Mouse (Mus musculus) CD4-positive, CD25-positive, alpha-beta regulatory T cell, adult 9 weeks (primary cell): Measurements from ENCODE around the gene Ell3. TPM values are rescaled to one million over a fixed set of nuclear protein-coding genes. Genes with fewer than 3 reads are reported as not detected.

ENCODE experiments used
- polyA plus RNA-seq: library from polyadenylated mRNA; unstranded; fragments of 100-300 nt; shearing (Covaris generic); gene quantifications from one replicate; pipeline ENCODE4 v1.2.1, GENCODE M21; 2017

Gene Ell3
- polyA plus RNA-seq, result 0.65 TPM

GRCm38 (mm10) chr2:121444178-121444577 lies at the start of gene Ell3:
Gene Ell3, minus strand, starts transcription at chr2:121444278.

GRCm38 (mm10) chr2:121473301-121474179 lies 29.5 kb upstream of the Ell3 start, which contains the start of gene Mfap1b:
Gene Mfap1b, minus strand, starts transcription at chr2:121474067.

GRCm38 (mm10) chr2:121456692-121457642 lies 12.9 kb upstream of the Ell3 start, which contains the start of gene Serinc4:
Gene Serinc4, minus strand, starts transcription at chr2:121456781.

DNA sequence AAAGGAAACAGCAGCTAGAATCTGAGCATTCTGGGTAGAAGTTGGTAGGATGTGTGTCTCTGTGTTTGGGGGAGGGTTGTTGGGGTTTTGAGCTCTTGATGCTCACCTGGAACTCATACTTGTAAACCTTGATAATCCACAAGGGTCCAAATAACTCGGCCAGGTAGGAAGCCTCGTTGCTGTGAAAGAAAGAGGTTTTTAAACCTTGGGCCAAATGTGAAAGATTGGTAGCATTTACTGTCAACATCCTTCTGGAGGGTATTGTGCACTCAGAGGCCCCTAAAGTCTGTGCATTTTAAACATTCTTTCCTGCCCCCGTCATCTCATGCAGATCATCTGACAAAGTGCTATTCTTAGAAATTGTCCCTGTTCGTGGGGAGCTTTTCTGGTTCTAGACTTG lies 8.9 kb upstream of the Ell3 start, which contains the start of gene Hypk:
Gene Hypk, plus strand, starts transcription at position 301 of the 400 bp plus-strand sequence.

GRCm38 (mm10) chr2:121448739-121449535 lies 4.9 kb upstream of the Ell3 start, which contains the start of gene Serf2:
Gene Serf2, plus strand, starts transcription at chr2:121449195.

GRCm38 (mm10) chr2:121413387-121414042 lies 30.6 kb downstream of the Ell3 start, which contains the start of the genes Pdia3 and Catsper2:
Gene Pdia3, plus strand, starts transcription at chr2:121413775.
Gene Catsper2, minus strand, starts transcription at chr2:121413792.

Other genes with a start within 250 kb of the Ell3 start
- gene Trp53bp1, start 172.9 kb downstream of the Ell3 start, polyA plus RNA-seq, result 79.0 TPM
- 0.06 TPM for gene Map1a, start 154.7 kb downstream of the Ell3 start, polyA plus RNA-seq
- 12.6 TPM for gene Ppip5k1, start 88.9 kb downstream of the Ell3 start, polyA plus RNA-seq
- not detected for gene Ckmt1, start 86.6 kb downstream of the Ell3 start, polyA plus RNA-seq
- gene Strc, start 57.1 kb downstream of the Ell3 start, polyA plus RNA-seq, result 0.42 TPM
- 309 TPM for gene Pdia3, start 30.5 kb downstream of the Ell3 start, polyA plus RNA-seq
- 2.6 TPM for gene Catsper2, start 30.5 kb downstream of the Ell3 start, polyA plus RNA-seq
- gene Serf2, start 4.9 kb upstream of the Ell3 start, polyA plus RNA-seq, result 626 TPM
- 156 TPM for gene Hypk, start 9.0 kb upstream of the Ell3 start, polyA plus RNA-seq
- gene Serinc4, start 12.5 kb upstream of the Ell3 start, polyA plus RNA-seq, result 0.36 TPM
- gene Mfap1b, start 29.8 kb upstream of the Ell3 start, polyA plus RNA-seq, result 115 TPM
- gene Mfap1a, start 62.4 kb upstream of the Ell3 start, polyA plus RNA-seq, result 37.0 TPM
- gene Wdr76, start 62.4 kb upstream of the Ell3 start, polyA plus RNA-seq, result 6.9 TPM